Mouse (Mus musculus) brain, embryonic 18.5 days (tissue): ENCODE data around the gene Ccr4.
"Not testable (repeated sequence)": the region's sequence is repeated elsewhere in the genome, so short reads cannot be mapped to it uniquely, and the experiment has no call there.

Experiments
- DNase-seq: peaks from one replicate; pipeline ENCODE4 v3.0.0-alpha.2; 2012; ENCODE audit warnings: low read depth, low spot score

Gene Ccr4

DNA sequence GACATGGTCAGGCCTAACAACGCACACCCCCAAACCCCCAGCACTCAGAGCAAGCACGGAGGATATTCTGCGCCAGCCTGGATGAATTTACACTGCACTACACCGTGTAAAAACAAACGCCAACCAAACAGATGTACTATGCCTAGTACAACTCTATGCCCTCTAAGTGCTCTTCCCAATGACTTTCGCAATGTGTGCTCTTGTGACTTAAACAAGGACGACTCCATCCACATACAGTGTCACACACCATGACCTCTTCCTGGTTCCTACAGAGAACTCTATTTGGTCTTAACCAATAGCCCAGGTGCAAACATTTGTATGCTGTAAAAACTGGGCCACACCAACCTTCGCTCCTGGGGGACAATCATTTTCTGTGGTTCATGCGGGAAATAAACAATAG lies 17.8 kb upstream of the Ccr4 start:
- no peak for DNase-seq

DNA sequence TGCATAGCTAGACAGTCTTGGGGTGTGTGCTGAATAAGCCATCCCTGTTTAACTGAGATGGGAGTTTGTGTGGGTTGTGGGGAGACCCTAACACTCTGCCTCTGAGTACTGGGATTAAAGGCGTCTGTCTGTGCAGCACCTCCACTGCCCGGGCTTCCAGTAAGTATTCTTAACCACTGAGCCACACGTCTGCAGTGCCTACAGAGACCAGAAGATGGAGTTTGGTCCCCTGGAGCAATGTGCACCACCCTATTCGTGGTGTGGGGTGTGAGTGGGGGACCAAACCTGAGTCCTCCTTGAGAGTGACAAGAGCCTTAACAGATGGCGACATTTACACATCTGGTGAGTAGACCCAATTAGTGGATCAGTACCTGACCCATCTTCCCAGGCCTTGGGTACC lies 17.3 kb upstream of the Ccr4 start:
- no peak for DNase-seq

DNA sequence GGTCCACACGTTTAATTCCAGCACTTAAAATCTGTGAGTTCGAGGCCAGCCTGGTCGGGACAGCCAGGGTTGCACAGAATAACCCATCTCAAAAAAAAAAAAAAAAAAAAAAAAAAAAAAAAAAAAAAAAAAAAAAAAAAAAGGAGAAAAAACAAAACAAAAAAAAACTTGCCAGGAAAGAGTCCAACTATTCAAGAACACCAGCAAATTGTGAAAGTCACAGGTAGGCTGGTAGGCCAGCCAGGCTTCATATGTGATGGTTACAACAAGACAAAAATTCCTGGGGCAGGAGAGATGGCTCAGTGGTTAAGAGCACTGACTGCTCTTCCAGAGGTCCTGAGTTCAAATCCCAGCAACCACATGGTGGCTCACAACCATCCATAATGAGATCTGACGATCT lies 15.8 kb upstream of the Ccr4 start:
- DNase-seq: not testable (repeated sequence)

DNA sequence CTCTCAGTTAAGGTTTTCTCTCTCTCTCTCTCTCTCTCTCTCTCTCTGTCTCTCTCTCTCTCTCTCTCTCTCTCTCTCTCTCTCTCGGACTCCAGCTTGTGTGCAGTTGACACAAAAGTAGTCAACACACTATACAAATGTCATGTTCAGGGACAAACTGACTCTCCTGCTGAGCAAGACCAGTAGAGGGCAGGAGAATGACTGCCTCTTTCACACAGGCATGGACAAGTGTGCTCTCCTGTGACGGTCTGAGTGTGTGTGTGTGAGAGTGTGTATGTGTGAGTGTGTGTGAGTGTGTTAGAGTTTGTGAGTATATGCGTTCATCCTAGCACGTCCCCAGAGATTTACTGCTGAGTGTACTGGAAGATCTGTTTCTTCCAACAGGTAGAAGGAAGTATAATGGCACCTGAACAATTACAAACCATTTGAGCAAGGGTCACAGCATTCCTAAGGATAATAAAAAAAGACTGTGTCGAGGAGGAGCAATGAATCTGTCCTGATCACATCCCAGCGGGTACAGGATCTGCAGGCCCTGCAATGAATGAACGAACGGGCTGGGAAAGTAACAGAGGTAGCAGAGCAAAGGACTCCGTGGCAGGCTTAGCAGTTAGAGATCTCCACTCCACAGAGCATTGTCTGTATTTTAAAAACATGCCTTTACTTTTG lies 14.2 kb upstream of the Ccr4 start:
- DNase-seq: no peak

DNA sequence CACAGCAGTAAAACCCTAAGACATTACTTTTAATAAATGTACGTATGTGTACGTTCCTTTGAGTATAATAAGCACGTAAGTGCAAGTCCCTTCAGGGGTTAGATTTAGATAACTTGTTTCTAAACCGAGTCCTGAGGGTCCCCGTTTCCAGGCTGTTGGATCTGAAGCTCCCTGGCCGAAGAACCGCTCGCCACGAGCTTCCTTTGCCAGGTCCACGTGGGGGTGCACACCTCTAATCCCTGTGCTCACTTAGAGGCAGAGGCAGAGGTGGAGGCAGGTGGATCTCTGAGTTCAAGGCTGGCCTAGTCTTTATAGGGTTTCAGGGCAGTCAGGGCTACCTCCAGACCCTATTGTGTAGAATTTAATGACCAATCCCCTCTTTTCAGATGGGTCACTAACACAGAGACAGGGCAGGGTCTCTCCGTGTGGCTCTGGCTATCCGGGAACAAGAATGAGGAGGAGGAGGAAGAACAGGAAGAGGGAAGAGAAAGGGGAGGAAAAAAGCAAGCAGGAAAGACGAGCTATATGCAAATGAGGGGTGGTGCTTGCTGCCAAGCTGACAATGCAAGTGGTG lies 13.3 kb upstream of the Ccr4 start:
- DNase-seq: no peak

DNA sequence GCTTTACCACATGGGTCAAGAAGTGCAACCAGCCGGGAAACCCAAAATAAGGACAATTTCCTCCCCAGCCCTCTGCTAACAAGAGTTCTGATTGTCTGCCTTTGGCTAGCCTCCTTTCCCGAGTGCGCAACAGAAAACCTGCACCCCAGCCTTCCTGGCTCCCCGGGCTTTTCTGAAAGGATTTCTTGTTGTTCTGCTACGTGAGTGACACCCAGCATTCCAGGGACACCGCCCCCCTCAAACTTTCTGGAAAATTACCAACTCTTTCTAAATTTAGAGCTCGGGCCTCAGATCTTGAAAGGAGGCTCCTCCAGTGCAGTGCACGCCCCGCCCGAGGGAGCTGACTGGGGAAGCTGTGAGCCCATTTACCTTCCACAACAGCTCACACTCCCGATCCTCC lies 10.6 kb upstream of the Ccr4 start, which contains the start of gene C130032M10Rik:
Gene C130032M10Rik (plus strand): TSS at position 334 of the 400 bp plus-strand sequence.
- no peak for DNase-seq

DNA sequence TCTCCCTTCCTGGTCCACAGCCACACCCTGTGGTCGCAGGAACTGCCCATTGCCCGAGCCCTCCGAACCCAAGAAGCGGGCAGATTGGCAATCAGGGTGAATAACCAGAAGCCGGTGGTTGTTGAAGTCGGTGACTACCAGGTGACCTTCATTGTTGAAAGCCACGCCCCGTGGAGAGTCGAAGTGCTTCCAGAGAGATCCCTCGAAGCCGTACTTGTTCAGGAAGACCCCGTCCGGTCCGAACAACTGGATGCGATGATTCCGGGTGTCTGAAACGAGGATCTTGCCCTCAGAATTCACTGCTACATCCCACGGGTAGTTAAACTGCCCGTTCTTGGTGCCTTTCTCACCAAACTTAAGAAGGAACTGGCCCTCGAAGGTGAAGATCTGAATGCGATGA lies 8.1 kb upstream of the Ccr4 start:
- no peak for DNase-seq

DNA sequence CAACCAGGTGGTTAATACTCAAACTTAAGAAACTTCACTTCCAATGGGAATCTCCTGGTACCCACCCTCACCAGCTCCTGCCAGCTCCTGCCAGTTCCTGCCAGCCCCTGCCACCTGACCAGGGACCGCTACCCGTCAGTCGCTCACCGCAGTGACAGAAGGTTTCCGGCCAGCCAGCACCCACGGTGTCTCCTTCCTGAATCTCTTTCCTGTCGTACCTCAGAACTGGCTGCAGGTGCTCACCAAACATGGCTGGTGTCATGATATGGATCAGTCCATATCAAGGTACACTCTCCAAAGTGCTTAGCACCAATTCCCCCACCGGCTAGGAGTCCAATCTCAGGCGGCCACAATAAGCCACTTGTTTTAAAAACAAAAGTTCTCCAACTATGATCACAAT lies 5.1 kb upstream of the Ccr4 start:
- no peak for DNase-seq

DNA sequence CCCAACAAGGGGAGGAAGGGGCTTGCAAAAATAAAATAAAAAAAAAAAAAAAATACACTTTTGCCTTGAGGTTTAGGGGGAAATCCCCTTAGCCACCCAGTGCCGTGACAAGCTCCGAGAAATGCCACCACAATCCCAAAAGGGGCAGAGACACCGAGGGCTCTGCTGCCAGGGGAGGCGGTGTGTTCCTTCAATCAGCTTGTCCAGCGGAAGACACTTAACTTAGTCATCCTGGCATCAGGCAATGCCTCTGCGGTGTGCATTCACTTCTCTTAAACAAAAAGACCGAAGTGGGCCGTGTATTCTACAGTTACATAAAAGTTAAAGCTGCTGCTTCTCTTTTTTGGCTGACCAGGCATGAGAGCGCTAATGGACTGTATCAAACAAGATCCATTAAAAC lies 2.7 kb upstream of the Ccr4 start:
- DNase-seq: no peak

DNA sequence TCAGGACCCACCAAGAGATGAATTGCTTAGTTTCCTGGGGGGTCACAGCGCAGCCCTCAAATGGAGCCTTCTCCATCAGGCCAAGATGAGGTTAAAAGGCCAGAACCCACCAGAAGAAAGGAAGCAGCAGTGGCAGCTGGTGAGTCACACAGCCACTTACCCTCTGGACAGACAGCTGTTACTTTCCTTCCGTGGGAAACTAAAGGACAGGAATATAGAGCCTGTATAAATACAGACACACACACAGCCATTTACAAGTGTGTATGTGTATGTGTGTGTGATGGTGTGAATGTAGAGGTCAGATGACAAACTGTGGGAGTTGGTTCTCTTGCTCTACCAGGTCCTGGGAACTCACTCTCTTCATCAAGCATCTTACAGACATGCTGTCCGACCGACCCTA lies 1.8 kb upstream of the Ccr4 start:
- DNase-seq: no peak

DNA sequence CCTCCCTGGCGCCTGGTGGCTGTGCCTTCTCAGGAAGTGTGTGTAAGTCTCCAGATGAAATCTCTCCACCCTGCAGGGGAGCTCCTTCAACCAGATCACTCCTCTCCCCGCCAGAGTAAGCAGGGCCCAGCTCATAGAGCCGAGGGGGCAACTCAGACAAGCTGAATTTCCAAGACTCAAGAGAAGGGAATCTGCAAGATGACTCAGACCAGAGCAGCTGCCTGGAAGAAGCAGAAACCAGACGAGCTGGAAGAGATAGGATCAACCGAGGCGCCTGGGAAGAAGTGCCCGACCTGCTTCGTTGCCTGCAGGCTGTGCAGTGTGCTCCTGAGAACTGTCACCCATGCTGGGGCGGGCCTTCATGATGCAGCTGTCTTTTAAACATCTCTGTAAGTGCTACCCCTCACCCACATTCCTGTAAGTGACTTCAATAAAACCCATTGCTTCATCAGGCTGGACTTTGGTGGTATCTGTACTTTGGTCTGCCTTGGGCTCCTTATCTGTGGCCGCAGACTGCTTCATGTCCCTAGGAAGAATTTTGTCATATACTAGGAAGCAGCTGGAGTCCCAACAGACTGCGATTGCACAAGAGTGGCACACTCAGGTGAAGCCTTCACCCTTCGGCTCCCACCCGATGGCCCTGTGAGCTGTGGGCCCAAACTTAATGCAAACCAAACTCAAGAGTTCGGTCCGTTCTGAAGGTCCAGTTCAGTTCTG lies 1.8 kb downstream of the Ccr4 start:
- no peak for DNase-seq

DNA sequence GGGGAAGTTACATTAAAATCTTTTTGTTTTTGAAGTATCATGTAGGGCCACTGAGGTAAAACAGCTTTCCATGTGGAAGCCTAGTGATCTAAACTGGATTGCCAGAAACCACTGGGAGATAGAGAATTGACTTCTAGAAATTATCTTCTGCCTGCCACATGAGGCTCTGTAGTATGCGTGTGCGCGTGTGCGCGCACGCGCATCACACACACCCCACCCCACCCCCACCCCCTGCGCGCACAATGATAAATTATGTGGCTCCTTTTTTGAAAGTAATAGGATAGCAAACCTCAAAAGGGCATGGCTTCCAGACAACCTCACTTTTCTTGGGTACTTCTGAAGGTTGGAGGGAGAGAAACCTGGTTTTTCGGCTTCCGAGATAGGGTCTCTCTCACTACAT lies 2.8 kb downstream of the Ccr4 start:
- no peak for DNase-seq

DNA sequence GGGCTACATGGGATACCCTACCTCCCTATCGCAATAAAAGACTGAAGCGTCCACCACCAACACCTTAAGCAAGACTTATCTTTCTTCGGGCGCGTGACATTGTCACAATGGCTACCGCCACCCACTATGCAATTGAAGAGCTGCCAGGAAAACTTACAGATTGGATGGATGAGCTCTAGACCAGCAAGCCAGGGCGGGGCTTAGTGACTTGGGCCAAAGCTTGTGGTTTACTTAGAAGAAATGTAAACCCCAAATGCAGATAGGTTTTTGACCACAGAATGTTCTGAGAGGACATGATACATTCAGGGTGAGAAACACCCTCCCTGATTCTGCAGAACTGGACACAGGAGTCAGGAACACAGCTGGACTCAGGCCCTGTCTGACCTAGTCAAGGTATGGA lies 3.6 kb downstream of the Ccr4 start:
- DNase-seq: no peak

DNA sequence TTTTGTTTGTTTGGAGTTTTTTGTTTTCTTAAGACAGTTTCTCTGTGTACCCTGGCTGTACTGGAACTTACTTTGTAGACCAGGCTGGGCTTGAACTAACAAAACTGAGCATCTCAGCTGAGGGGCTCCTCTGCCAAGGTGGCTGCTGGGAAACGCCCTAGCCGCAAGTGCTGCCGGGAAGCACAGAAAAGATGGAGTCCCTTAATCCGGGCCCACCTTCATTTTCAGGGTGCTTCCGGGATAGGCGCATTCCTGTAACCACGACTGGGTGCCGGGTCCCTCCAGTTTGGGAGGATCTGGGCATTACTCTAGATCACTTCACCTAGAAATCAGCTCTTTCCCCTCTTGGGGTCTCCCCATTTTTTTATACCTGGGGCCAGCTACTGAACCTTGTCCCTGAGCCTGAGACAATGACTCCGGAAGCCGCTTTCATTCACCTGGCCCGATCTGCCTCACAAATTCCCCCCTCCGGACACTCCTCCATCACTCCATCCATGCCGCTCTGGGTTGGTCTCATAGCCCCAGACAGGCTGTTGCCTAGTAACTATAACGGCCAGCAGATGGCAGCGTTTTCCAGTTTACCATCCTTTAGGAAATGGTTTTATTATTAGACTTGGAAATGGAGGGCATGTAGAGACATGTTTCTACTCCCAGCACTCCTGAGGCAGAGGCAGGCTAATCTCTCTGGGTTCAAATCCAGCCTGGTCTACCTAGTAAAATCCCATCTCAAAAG lies 4.8 kb downstream of the Ccr4 start:
- DNase-seq: no peak

DNA sequence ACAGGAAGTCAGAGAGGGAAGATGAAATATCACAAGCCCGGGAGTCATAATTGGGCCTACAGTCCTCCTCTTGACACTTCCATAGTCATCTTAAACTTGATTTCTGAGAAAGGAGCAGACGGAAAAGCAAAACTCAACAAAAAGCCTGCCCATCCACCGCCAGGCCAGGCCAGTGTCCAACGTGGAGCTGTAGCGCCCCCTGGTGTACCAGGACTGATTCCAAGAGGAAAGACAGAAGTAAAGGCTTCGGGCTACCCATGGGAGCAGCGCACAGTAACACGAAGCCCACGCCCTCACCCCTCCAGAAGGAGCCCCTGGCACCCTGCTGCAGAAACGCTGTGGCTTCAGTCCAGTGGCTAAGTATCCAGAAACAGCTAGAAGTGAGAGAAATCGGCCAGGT lies 6.5 kb downstream of the Ccr4 start:
- DNase-seq: peak; percentile 12

DNA sequence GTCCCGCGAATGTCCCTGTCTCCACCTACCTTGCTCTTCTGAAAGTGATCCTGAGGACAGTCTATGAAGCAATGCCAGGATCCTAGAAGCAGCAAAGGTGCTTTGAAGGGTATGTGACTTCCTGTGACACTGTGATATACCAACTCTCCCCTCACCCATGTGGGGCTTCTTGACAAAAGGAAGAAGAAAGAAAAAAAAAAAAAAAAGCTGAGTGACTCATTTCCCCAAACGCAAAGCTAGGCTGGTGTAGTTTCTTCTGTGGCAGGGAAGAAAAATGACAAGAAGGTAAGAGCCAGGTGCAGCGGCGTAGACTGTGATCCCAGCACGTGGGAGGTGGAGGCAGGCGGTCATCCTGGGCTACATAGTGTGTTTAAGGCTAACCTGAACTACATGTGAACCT lies 8.2 kb downstream of the Ccr4 start:
- DNase-seq: no peak

DNA sequence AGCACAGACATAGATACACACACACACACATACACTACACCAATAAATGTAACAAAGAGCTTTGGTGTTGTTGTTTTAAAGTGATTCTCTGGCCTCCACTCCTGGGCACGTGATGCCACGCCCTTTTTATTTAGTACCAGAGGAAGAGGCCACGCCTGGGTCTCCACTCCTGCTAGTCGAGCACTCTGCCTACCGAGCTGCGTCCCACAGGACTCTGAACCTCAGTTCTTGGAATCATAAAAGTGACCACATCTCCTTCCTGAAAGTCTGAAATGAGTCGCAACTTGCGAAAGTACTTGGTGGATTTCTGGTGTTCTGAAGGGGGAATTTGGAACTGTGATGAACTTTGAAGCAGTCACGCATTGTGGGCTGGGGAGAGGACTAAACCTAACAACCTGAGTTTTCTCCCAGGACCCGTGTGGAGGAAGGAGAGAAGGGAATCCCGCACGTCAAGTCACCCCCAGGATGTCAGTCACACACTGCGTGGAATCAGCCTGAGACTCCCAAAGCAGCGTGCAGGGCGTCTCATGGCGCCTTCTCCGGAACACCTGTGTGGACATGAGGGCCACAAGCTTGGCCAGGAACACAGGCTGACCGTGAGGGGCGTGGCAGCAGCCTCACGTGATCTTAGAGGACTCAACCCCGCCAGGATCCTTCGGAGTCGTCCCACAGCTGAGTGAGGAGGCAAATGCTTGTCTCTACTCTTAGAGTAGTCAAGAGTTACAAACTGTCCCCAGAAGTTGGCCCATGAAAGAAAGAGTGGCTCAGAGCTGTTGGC lies 17.0 kb downstream of the Ccr4 start:
- no peak for DNase-seq

DNA sequence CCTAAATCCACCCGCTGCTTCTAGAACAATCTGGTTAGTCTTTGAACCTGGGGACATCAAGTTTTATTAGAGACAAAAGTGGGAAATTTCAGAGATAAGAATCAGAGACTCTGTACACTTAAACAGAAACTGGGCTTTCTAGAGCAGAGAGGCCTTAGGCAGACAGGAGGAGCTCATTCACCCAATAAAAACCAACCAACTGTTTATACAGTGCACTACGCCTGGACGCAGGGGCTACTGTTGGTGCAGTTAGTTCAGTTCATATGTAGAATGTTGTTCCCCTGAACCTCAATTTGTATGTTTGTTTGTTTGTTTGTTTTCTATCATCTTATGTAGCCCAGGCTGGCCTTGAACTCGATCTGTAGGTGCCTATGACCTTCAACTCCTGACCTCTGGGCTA lies 17.9 kb downstream of the Ccr4 start:
- no peak for DNase-seq

DNA sequence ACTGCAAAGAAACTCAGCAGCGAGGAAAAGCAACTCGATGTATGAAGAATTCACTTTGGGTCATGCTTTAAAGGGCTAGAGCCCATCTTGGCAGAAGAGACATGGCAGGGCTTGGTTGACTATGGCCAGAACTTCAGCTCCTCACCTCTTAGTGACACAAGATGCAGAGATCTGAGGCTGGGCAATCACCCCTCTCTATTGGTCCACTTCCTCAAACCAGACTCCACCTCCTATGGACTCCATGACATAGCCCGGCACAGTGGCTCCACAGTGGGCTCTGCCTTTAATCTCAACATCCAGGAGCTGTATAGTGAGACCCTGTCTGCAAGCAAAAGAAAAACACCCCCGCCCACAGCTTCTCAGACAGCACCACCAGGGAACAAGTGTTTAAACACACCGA lies 19.9 kb downstream of the Ccr4 start:
- DNase-seq: no peak

DNA sequence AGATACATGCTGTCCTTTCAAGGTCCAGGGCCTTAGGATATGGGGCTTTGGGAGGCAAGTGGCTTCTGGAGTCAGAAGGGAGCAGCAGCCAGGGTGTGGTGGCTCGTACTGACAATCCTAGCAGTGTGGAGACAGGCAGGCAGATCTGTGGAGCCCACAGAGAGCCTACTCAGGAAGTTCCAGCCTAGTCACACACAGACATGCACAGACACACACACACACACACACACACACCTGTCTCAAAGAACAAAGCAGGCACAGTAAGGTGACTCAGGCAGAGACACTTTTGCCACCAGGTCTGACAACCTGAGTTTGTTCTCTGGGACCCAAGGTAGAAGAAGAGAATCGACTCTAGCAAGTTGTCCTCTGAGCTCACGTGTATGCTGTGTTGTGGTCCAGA lies 23.8 kb downstream of the Ccr4 start:
- DNase-seq: no peak

DNA sequence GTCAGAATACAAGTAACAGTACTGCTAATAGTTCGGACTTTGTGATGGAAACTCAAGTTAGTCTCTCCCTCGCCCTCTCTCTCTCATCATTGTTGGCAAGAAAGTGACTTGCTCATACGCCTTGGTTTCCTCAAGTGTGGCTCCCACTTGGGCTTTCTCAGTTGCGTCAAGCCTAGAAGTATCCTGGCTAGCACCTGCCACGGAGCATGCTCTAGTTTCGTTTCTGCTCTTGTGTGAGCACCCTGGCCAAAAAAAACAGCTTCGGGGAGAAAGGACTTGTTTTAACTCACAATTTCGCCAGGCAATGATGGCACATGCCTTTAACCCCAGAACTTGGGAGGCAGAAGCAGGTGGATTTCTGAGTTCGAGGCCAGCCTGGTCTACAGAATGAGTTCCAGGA lies 27.7 kb downstream of the Ccr4 start:
- no peak for DNase-seq

DNA sequence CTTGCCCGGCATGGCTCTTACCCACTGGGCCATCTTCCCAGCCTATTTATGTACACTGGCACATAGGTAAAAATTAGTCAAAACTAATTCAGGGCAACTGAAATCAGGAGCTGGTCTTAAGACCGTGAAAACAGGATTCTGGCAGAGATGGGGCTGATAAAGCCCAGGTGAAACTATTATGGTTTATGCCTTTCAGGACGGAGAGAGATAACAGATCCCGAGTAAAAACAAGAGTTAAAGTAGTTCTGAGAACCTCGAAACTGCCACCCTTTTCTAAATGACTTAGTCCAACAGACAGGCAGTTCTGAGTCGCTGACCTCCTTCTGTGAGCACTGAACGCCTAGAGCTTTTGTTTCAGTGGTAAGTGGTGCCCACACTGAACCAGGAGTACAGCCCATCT lies 32.8 kb downstream of the Ccr4 start:
- DNase-seq: no peak
